Mouse (Mus musculus): ENCODE data around the gene Zcchc7.

DNA sequence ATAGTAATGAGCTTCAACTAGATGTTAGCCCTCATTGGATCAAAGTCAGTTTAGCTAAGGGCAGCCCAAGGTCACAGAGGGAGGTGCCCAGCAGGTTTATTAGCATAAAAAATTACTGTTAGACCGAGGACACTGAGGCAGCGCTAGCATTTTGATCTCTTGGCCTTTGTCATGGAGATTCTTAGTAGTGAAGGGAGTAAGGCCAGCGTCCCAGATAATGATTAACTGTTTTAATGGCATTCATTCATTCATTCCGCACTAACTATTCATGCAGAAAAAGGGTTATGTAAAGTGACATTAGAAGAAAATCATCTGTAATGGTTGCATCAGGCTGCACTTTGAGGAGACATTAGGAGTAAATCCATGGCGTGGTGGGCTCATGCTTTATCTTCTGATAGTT, 165.2 kb downstream of the Zcchc7 start:
- TF ChIP-seq CTCF (IDR thresholded peaks at IDR 0.05; ENCODE audit: borderline replicate concordance, extremely low read depth, insufficient read depth, insufficient read length) (no peak), POLR2A (IDR thresholded peaks at IDR 0.05; ENCODE audit: borderline replicate concordance, extremely low read depth, insufficient read depth, insufficient read length, poor library complexity, severe bottlenecking) (no peak)
